In genomic region chr11:106159921-106160840, GRCm38 (mm10) we compare ENCODE assay signal across 8 mouse cellular contexts. TPM values are rescaled to one million over a fixed set of nuclear protein-coding genes. Genes with fewer than 3 reads are reported as not detected.
DNase-seq lines count a peak whose midpoint lies in the region; ATAC-seq lines count a peak whose summit lies in the region.

No protein-coding gene starts in this region.

- H3K27ac ChIP-seq in hindbrain, embryonic 13.5 days: peak overlapping the region; percentile 98

- peak; percentile 71 for ATAC-seq in hindbrain, embryonic 13.5 days (ENCODE audit: low FRiP score)

- H3K9me3 ChIP-seq in hindbrain, embryonic 13.5 days: no peaks in the 10 kb centered on the region

- peak overlapping the region; percentile 81 for H3K4me3 ChIP-seq in hindbrain, embryonic 13.5 days

- H3K9ac ChIP-seq in hindbrain, embryonic 13.5 days: peak overlapping the region; percentile 97

- peaks cover 46% of the 10 kb centered on the region for H3K36me3 ChIP-seq in hindbrain, embryonic 13.5 days

- DNase-seq in Muller cell, postnatal 12 days (ENCODE audit: inconsistent ontology term): peak; percentile 89
- peak; percentile 86 for DNase-seq in cerebellum, adult 8-10 months
- peak; percentile 71 to 83 for DNase-seq in frontal cortex, postnatal 14 days (ENCODE audit: low spot score in 2 of 2)
- peak; percentile 85 to 88 for DNase-seq in layer of hippocampus, postnatal 14 days (ENCODE audit: low spot score in 2 of 2)
- peak; percentile 79 for DNase-seq in lung, postnatal 14 days
- DNase-seq in ovary, postnatal 36 days (ENCODE audit: low spot score): peak; percentile 83
- peak; percentile 92 for DNase-seq in thymus, postnatal 25 days

- peak overlapping the region; percentile 94 for H3K4me2 ChIP-seq in hindbrain, embryonic 13.5 days

- WGBS in hindbrain, embryonic 13.5 days: under 1% methylated on average over 75 of the region's 106 CpGs

- H3K4me1 ChIP-seq in hindbrain, embryonic 13.5 days (replicated peaks): peaks cover 49% of the 10 kb centered on the region

- H3K27me3 ChIP-seq in hindbrain, embryonic 13.5 days: no peaks in the 10 kb centered on the region

RNA-seq across cellular contexts. Expression of gene Gm10840, which starts 0.5 kb away (rescaled TPM):
- not detected in 2 replicates for polyA plus RNA-seq in hindbrain, embryonic 13.5 days (2015; fragmentation: Nextera tagmentation; extraction: Ambion mirVana)
- total RNA-seq in layer of hippocampus, postnatal 14 days (2021): not detected

RNA-seq across cellular contexts. Expression of gene Limd2, which starts 0.5 kb away (rescaled TPM):
- 197 and 211 TPM in 2 replicates for polyA plus RNA-seq in hindbrain, embryonic 13.5 days (2015; fragmentation: Nextera tagmentation; extraction: Ambion mirVana)
- 100 to 1,000 TPM; 139 to 142 TPM for total RNA-seq in layer of hippocampus, postnatal 14 days (2021)

RNA-seq across cellular contexts. Expression of gene Strada, which starts 41.8 kb away (rescaled TPM):
- 31.2 and 34.2 TPM in 2 replicates for polyA plus RNA-seq in hindbrain, embryonic 13.5 days (2015; fragmentation: Nextera tagmentation; extraction: Ambion mirVana)
- 10 to 100 TPM; 28.7 to 34.2 TPM for total RNA-seq in layer of hippocampus, postnatal 14 days (2021)

RNA-seq across cellular contexts. Expression of gene Ccdc47, which starts 56.0 kb away (rescaled TPM):
- 97.0 and 106 TPM in 2 replicates for polyA plus RNA-seq in hindbrain, embryonic 13.5 days (2015; fragmentation: Nextera tagmentation; extraction: Ambion mirVana)
- 10 to 100 TPM; 94.8 to 96.3 TPM for total RNA-seq in layer of hippocampus, postnatal 14 days (2021)

RNA-seq across cellular contexts. Expression of gene Ddx42, which starts 56.5 kb away (rescaled TPM):
- 92.0 and 96.2 TPM in 2 replicates for polyA plus RNA-seq in hindbrain, embryonic 13.5 days (2015; fragmentation: Nextera tagmentation; extraction: Ambion mirVana)
- total RNA-seq in layer of hippocampus, postnatal 14 days (2021): 10 to 100 TPM; 67.4 to 67.8 TPM

Comparison
In these comparisons a context has a peak if more than half of its experiments do, and no peak if none do; other contexts are left out.
1. Peak in every context shown above with its lines: DNase-seq, ATAC-seq, H3K4me3 ChIP-seq and H3K27ac ChIP-seq.